Mouse (Mus musculus) T-helper 1 cell (primary cell): Measurements from ENCODE around the gene Slc17a5.
"Not testable (repeated sequence)": the region's sequence is repeated elsewhere in the genome, so short reads cannot be mapped to it uniquely, and the experiment has no call there.

Source experiments
- in situ Hi-C: fragments of 300-600 bp; cut with MboI, MseI; formaldehyde crosslinking; loops from one replicate; pipeline ENCODE4 v1.15.1; 2025; ENCODE audit warnings: high pct_unique_total_duplicates

Gene Slc17a5

DNA sequence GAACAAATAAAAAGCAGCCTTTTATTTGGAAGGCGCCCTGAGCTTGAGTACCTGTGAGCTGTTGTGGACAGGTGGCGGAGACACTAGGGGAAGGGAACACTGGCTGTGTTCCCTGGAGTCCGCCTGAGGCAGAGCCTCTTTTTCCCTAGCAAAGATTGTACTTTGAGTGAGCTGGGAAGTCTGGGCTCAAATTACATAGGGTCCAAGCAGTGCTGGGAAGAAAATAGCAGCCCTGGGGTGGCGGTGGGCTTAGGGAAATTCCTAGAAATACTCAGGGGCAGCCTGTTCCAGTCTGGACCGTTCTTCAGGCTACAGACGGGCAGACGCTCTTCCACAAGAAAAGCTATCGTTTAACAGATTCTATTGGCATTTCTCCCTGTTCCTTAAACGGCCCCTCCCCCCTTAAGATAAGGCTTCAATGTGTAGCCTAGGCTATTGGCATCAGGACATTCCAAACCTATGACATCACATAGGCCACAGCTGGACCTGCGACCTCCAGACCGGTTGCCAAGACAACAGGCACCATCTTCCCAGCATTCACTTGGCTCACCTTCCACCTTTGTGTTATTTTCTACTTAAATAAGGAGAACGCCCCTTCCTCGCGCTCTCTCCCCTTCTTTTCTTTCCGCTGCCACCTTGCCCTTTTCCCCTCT lies 67.6 kb downstream of the Slc17a5 start:
- in situ Hi-C loops: loop anchor here (5.0 kb wide), 1 partner anchor 38 kb away; no protein-coding TSS in a partner anchor

DNA sequence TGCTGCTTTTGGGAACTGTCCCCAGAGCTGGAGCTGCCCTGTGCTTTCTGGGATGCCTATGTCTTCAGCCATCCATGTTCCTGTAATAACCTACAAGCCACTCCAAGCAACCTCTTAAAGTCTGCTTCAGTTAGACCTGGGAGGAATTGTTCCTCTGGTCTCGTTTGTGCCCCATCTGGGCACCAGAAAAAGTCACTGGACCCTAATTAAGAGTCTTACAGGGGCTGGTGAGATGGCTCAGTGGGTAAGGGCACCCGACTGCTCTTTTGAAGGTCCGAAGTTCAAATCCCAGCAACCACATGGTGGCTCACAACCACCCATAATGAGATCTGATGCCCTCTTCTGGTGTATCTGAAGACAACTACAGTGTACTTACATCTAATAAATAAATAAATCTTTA lies 70.6 kb downstream of the Slc17a5 start:
- in situ Hi-C loops: not testable (repeated sequence)

DNA sequence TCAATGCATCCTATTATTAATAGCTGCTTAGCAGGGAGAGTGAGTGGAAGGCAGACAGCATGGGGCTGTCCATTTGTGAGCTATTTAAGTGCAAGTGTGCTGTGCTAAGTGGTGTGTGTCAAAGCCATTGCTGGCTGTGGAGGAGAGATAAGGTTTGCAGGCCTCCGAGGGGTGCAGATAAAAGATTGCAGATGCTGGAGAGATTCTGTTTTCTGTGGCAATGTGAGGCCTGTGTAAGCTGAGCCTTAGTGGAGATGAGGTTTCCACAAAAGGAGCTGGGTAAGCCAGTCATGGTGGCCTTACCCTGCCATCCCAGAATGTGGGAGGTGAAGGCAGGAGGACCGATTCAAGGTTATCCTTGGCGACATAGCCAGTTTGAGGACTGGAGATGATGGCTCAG lies 71.7 kb downstream of the Slc17a5 start:
- in situ Hi-C loops: no loop called here

DNA sequence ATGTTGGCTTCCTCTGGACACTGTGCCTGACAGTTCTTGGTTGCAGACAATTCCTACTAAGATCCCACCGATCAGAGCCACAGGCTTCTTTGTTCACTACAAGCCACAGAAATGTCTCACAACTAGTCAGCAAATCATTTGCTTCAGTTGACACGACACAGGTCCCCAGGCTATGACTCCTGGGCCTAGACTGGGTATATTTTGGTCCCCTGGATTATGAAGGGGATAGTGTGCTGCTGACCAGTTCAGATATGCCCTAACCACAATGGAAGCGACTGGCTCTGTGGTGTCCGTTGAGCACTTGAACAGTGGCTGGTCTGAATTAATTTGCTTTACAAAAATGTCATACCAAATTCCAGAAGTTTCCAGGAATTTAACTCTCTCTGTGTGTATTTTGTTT lies 73.2 kb downstream of the Slc17a5 start:
- in situ Hi-C loops: no loop called here

DNA sequence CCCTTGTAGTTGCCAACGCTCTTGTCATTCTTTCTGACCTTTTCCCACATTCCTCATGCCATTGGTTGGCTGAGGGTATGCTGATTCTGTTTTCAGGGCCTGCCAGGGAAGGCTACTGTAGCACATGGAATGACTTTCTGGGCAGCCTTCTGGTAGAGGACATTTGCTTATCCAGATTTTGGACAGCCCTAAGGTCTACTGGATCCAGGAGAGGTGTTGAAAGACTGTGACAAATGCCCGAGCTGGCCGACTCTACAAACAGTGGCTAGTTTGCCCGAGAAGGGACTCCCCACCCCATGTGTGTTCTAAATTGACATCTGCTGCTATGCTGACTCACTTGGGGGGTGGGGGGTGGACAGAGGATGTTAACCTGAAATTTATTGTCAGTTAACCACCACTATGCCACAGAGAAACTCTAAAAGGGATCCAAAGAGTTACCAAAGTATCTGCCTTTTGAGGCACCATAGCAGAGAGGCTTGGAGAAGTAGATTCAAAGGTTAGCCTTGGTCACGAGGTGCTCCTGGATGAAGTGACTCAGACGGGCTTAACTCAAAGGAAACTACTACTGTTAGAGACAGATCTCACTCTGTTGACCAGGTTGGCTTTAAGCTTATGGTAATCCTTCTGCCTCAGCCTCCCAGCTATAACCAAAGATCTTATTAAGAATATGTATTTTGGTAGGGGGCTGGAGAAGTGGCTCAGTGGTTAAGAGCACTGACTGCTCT lies 73.9 kb downstream of the Slc17a5 start:
- in situ Hi-C loops: no loop called here

DNA sequence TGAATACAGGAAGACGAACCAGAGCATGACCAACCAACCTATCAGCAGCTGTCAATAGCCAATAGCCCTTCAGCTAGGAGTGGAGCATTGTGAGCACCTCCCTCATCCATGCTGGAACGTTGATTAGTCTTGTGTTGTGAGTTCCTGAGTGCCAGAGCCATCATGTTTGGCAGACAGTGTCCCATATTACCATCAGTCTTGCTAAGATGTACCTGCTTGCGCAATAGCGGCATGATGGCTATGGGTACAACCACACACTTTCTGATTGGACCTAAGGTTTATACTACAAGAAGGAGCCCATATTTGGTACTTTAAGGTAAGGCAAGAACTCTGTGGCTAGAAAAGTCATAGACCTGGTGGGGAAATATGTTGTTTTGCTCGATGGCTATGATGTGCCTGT lies 76.1 kb downstream of the Slc17a5 start:
- in situ Hi-C loops: no loop called here

DNA sequence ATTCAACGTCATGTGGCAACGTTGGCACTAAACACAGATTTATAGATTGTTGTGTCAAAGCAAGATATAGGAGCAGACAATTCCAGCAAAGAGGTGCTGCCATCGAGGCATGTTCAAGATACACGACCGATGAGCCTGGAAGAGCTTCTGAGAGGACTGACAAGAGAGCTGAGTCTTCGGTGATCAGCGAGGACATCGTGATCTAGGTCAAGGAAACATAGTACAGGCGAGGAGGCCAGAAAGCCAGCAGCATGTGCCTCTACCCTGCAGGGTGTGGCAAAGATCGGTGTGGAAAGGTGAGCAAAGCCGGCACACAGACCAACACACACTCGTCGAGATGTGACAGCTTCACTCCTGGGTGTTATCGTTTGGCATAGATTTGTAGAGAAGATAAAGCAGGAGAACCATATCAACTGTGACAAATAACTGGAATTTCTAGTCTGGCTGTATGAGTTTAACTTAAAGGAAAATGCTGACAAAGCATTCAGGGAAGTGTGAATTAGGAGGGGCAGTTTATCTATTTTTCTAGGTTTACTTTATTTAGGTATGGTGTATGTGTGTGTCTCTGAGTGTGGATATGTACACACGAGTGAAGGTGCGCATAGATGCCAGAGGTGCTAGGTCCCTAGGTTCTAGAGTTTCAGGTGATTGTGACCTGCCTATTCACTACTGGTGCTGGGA lies 79.6 kb downstream of the Slc17a5 start:
- in situ Hi-C loops: no loop called here

DNA sequence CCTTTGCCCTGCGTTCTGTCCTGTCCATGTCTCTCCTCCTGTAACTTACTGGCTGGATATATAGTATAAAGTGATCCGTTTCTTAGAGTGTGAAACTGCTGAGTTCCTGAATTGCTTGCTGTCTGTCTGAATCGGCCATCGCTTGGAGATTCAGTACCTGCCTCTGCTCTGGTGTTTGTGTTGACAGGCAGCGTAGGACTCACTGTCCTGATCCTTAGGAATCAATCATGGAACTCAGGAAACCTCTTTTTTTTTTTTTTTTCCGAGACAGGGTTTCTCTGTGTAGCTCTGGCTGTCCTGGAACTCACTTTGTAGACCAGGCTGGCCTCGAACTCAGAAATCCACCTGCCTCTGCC lies 81.1 kb downstream of the Slc17a5 start:
- in situ Hi-C loops: no loop called here

DNA sequence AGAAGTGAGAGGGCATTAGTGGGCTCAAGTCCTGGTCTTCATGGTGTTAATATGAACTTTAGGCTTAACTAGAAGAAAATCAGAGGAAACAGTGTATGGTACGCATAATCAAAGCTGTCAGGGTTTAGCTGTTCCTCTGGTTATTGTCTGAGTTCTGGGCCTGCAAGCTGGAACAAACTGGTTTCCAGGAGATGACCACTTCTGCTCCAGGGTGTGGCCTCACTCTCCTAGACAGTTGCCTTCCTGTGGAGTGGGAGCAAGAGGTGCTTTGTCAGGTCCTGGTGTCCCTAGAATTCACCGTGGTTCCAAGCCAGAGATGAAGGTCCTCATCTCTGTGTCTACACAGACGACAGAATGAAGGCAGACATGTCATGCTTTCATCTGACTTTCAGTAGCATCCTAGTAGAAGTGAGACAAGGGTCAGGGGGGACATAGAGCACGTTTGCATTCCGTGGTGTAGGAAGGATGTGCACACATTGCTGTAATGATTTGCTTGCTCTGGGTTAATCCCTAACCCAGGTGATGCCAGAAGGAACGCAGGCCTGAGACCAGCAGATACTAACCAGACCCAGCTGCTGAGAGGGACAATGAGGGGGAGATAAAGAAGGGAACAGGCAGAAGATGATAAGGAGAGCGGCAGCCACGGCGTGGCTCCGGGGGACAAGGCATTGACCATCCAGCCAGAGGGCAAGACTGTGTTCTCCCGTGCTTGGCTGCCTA lies 81.7 kb downstream of the Slc17a5 start:
- in situ Hi-C loops: no loop called here

DNA sequence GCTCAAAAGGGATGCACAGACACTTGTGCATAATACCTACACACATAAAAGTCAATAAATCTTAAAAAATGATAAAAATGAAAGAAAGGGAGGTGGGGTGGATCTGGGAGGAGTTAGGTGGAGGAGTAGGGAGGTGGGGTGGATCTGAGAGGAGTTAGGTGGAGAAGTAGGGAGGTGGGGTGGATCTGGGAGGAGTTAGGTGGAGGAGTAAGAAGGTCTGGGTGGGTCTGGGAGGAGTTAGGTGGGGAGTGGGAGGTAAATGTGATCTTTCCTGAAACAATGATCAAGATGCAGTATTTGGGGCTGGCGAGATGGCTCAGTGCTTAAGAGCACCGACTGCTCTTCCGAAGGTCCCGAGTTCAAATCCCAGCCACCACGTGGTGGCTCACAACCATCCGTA lies 82.6 kb downstream of the Slc17a5 start:
- in situ Hi-C loops: no loop called here

DNA sequence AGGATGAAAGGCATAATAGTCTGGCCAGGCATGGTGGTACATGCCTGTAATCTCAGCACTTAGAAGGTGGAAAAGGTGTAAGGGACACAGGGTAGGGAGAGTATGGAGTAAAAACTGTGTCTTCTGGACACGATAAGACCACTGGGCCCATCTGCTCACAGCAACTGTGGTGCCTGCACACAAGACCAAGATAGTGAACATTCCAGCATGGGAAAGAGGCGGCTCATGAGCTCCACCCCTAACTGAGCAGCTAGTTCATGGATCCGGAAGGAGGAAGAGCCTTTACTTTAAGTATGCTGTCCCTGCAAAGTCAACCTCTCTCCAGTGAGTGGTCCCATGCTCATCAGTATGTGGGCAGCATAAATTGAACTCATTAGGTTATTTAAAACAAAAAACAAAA lies 83.2 kb downstream of the Slc17a5 start:
- in situ Hi-C loops: no loop called here

DNA sequence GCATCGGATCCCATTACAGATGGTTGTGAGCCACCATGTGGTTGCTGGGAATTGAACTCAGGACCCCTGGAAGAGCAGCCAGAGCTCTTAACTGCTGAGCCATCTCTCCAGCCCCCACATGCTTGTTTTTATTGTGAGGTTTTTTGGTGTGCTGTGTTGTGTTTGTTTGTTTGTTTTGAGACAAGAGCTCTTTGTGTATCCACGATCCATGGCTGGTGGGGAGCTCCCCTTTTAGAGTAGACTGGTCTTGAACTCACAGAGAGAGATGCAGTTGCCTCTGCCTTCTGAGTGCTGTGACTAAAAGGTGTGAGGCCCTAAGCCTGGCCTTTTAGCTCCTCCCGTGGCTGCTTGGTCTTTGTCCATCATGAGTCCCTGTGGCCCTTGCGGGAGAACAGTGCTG lies 83.7 kb downstream of the Slc17a5 start:
- in situ Hi-C loops: no loop called here

DNA sequence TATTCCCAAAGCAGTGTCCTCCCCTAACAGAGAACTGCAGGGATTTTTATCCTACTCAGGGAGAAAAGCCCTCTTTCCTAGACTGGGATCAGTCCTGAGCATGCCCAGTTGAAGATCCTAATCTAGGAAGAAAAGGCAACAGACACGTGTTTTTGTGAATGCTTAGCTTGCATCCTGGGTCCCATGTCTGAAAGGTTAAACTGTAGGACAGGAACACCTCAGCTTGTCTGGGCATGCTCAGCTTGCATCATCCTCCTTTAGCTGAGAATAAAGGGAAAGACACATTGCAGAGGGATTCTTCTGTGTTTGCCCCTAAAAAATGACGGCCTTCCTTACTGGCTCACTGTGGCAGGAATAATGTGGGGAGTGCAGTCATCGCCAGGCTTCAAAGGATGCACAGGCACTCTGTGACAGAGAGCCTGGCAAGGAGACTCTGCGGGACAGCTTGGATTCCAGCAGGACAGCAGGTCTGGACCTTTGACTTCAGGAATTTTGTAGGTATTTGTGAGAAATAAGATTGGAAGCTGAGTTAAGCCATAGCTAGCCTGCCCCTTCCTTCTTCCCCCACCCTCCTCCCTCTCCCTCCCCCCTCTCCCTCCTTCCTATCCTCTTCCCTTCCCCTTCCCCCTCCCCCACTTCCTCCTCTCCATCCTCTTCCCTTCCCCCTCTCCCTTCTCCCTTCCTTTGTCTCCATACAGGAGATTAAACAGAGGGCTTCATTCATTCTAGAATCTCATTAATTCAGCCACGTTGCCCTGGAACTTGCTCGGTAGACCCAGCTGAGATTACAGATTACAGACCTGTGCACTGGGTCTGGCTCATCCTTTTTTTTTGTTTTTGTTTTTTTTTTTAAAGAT lies 84.4 kb downstream of the Slc17a5 start:
- in situ Hi-C loops: no loop called here

DNA sequence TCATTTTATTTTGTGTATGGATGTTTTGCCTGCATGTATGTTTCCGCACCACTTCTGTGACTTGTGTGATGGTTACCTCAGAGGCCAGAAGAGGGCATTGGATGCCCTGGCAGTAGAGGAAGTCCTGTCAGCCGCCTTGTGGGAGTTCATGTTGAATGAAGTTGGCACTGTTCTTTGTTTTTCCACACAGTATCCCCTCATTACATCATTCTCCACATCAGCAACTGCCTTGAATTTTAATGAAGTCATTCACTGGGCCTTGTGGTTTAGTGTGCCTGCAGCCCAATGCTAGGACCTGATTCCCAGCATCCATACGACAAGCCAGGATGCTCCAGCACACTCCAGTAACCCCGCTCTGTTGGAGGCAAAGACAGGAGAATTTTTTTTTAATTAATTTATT lies 86.6 kb downstream of the Slc17a5 start:
- in situ Hi-C loops: no loop called here

DNA sequence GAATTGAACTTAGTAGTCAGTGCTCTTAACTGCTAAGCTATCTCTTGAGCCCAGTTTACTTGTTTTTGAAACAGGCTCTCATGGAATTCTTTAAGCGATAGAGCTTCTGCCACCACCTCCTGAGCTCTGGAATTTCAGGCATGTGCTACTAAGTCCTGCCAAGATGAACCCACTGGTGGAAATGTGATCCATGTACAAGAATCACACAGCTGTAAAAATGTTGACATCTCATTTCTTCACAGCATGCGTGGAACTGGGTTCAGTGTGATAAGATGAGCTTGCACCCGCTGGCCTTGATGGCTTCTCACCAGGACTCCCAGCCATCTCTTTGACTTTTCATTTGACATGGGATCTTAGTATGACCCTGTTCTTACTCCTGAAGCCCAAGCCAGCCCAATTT lies 87.5 kb downstream of the Slc17a5 start:
- in situ Hi-C loops: no loop called here

DNA sequence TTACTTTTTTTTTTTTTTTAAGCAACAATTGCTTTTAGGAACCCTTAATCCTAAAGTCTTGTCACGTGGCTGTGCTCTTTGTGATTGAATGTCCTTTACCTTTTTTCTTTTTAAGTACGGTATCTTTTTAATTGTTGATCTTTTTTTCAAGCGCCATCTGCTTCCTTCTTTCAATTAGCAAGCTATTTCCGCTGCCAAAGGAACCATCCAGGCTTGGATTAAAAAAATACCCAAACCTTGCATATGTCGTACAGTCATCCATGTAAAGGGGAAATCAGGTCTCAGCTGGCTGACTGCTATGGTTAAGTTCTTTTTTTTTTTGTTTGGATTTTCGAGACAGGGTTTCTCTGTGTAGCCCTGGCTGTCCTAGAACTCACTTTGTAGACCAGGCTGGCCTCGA lies 94.7 kb downstream of the Slc17a5 start:
- in situ Hi-C loops: no loop called here

DNA sequence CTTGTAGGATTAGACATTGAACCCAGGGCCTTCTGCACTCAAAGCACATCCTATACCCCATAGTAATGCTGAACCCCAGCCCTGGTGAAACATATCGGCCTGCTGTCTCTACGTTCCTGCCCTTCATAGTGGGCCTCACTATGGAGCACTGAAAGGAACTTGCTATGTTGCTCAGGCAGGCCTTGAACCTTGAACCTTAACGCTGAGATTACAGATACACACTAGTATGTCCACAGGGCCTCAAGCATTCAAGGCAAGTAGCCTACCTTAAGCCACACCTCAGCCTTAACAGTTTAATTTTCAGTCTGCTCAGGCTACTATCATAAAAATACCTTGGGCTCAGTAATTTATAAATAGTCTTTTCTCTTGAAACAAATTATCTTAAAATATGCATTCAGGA lies 95.6 kb downstream of the Slc17a5 start:
- in situ Hi-C loops: no loop called here

DNA sequence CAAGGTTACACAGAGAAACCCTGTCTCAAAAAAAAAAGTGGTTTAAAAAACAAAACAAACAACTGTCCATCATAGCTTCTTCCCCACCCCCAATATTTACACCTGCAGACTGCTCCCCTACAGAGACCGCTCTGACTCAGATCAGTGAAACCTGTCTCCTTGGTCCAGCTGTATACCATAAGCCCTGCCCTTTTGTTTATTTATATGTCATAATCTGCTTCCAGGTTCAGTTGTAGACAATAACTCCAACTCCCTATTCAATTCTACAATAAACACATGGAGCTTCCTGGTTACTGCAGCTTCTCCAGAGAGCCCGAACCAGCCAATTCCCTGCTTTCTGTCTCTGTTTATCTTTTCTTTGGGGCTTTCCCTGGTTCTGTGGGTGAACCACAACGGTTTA lies 96.7 kb downstream of the Slc17a5 start:
- in situ Hi-C loops: no loop called here

DNA sequence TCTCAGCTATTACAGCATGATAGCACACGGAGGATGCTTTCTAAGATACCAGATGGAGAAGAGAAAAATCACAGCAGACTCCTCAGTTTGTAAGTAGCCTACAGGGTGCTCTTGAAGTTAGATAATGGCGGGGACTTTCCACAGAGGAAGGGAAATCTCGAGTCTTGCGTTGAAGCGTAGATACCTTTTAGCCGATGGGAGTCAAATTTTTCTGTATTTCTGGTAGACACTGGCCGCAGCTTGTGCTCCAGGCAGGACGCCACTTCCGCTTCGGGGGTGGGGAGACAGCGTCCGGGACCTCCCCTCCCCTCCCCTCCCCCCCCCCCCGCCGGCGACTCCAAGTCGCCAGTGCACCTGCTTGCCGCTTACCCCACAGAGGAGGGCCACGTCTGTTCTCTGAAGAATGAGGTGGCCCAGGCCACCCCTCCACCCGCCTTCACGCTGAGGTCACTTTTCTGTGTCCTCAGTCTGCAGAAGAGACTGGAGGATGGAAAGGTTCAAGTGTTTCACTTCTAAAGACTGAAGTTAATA lies 98.9 kb downstream of the Slc17a5 start, which contains the start of gene Eef1a1:
TSS of gene Eef1a1 (minus strand) at position 262 of the 531 bp plus-strand sequence.
- in situ Hi-C loops: no loop called here

DNA sequence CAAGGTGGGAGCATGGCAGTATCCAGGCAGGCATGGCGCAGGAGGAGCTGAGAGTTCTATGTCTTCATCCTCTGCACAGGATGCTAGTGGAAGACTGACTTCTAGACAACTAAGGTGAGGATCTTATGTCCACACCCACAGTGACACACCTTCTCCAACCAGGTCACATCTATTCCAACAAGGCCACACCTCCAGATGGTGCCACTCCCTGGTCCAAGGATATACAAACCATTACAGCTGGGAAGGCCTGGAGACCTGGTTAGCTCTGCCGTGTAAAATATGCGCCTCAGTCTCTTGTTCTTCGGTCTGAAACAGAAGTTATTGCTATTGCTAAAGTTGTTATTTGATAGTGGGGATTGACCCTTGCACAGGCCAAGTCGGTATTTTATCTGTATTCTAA lies 99.8 kb downstream of the Slc17a5 start:
- in situ Hi-C loops: not testable (repeated sequence)
